Mouse (Mus musculus) MEL (cell line): ENCODE results near the gene Dvl2. TPM values are rescaled to one million over a fixed set of nuclear protein-coding genes. Genes with fewer than 3 reads are reported as not detected.

Experiments
- DNase-seq: peaks from one replicate; pipeline ENCODE4 v3.0.0; 2011; ENCODE audit warnings: low read depth, low spot score
- H3K27ac ChIP-seq: 2 replicates; pipeline ENCODE4 v1.5.1; 2012; ENCODE audit warnings: low read depth, mild to moderate bottlenecking, control low read depth, low read length, moderate library complexity; ENCODE audit not compliant: control insufficient read depth
- H3K27me3 ChIP-seq, 2 experiments: fragments of 150-350 bp in 1 of 2; sonication (generic) in 1 of 2; 2 replicates each; pipeline ENCODE4 v1.6.1; 2012; ENCODE audit warnings: low read length in 2 of 2, mild to moderate bottlenecking in 2 of 2, improper control_type of control experiment in 1 of 2, moderate library complexity in 1 of 2; ENCODE audit not compliant: insufficient read depth in 2 of 2, control insufficient read depth in 1 of 2
- H3K36me3 ChIP-seq, 2 experiments: 2 replicates each; pipeline ENCODE4 v1.6.1; 2012 to 2014; ENCODE audit warnings: low read length in 2 of 2, improper control_type of control experiment in 1 of 2, inconsistent platforms in 1 of 2, mild to moderate bottlenecking in 1 of 2; ENCODE audit not compliant: insufficient read depth in 2 of 2, control insufficient read depth in 1 of 2
- H3K4me1 ChIP-seq, 2 experiments: fragments of 150-350 bp in 1 of 2; sonication (generic) in 1 of 2; 2 replicates each; pipeline ENCODE4 v1.6.1; 2012; ENCODE audit warnings: low read length in 2 of 2, improper control_type of control experiment in 1 of 2, mild to moderate bottlenecking in 1 of 2; ENCODE audit not compliant: insufficient read depth in 2 of 2, control insufficient read depth in 1 of 2
- H3K4me3 ChIP-seq, 2 experiments: fragments of 150-350 bp in 1 of 2; sonication (generic) in 1 of 2; 2 replicates each; pipeline ENCODE4 v1.5.1; 2012; ENCODE audit warnings: low read depth in 2 of 2, low read length in 2 of 2, mild to moderate bottlenecking in 2 of 2, moderate library complexity in 2 of 2, control low read depth in 1 of 2, improper control_type of control experiment in 1 of 2; ENCODE audit not compliant: control insufficient read depth in 1 of 2, insufficient read depth in 1 of 2
- H3K79me2 ChIP-seq: 2 replicates; pipeline ENCODE4 v1.6.1; 2012; ENCODE audit warnings: mild to moderate bottlenecking, low read length, moderate library complexity; ENCODE audit not compliant: control insufficient read depth, poor library complexity, insufficient read depth
- H3K9ac ChIP-seq: 2 replicates; pipeline ENCODE4 v1.6.1; 2012; ENCODE audit warnings: low read depth, mild to moderate bottlenecking, control low read depth, low read length, moderate library complexity; ENCODE audit not compliant: control insufficient read depth, poor library complexity, severe bottlenecking
- H3K9me3 ChIP-seq: fragments of 150-350 bp; sonication (generic); replicated peaks from 2 replicates; pipeline ENCODE4 v1.6.1; 2012; ENCODE audit warnings: mild to moderate bottlenecking, low read length, improper control_type of control experiment, moderate library complexity; ENCODE audit not compliant: insufficient read depth
- BHLHE40 ChIP-seq: IDR thresholded peaks from 2 replicates; pipeline ENCODE4 v1.6.1; 2012; ENCODE audit warnings: low read depth, mild to moderate bottlenecking, inconsistent platforms, low read length, improper control_type of control experiment, borderline replicate concordance
- CHD2 ChIP-seq: IDR thresholded peaks from 2 replicates; pipeline ENCODE4 v1.6.1; 2011; ENCODE audit warnings: low read length, improper control_type of control experiment
- CTCF ChIP-seq, 3 experiments: IDR thresholded peaks in 2 of 3; conservative IDR thresholded peaks in 1 of 3; 2 replicates each; pipeline ENCODE4 v1.5.1; 2011 to 2012; ENCODE audit warnings: low read length in 3 of 3, low read depth in 2 of 3, mild to moderate bottlenecking in 2 of 3, improper control_type of control experiment in 1 of 3, inconsistent platforms in 1 of 3, mixed read lengths in 1 of 3, moderate library complexity in 1 of 3; ENCODE audit not compliant: control insufficient read depth in 1 of 3, insufficient read depth in 1 of 3, poor library complexity in 1 of 3, severe bottlenecking in 1 of 3
- E2F4 ChIP-seq: IDR thresholded peaks from 2 replicates; pipeline ENCODE4 v1.6.1; 2011; ENCODE audit warnings: low read depth, low read length, improper control_type of control experiment, borderline replicate concordance
- ELF1 ChIP-seq: IDR thresholded peaks from 2 replicates; pipeline ENCODE4 v1.6.1; 2014; ENCODE audit warnings: low read depth, mild to moderate bottlenecking, inconsistent platforms, low read length, improper control_type of control experiment, moderate library complexity
- ETS1 ChIP-seq: IDR thresholded peaks from 2 replicates; pipeline ENCODE4 v1.6.1; 2012; ENCODE audit warnings: low read depth, mild to moderate bottlenecking, inconsistent platforms, low read length, improper control_type of control experiment, moderate library complexity
- GABPA ChIP-seq: IDR thresholded peaks from 2 replicates; pipeline ENCODE4 v1.6.1; 2012; ENCODE audit warnings: low read depth, mild to moderate bottlenecking, inconsistent platforms, low read length, improper control_type of control experiment, moderate library complexity
- JUND ChIP-seq: IDR thresholded peaks from 2 replicates; pipeline ENCODE4 v1.6.1; 2011; ENCODE audit warnings: low read depth, mild to moderate bottlenecking, improper control_type of control experiment, low read length
- KAT2A ChIP-seq: conservative IDR thresholded peaks from 2 replicates; pipeline ENCODE4 v1.6.1; 2012; ENCODE audit warnings: low read depth, low read length, improper control_type of control experiment, inconsistent platforms
- MAX ChIP-seq: IDR thresholded peaks from 2 replicates; pipeline ENCODE4 v1.6.1; 2011; ENCODE audit warnings: low read length, improper control_type of control experiment
- MEF2A ChIP-seq: IDR thresholded peaks from 2 replicates; pipeline ENCODE4 v1.6.1; 2014; ENCODE audit warnings: low read depth, mild to moderate bottlenecking, inconsistent platforms, low read length, improper control_type of control experiment; ENCODE audit not compliant: poor library complexity, insufficient replicate concordance, severe bottlenecking; ENCODE audit errors: extremely low read depth
- MXI1 ChIP-seq: IDR thresholded peaks from 2 replicates; pipeline ENCODE4 v1.6.1; 2011; ENCODE audit warnings: mild to moderate bottlenecking, low read depth, low read length, improper control_type of control experiment
- MYB ChIP-seq: IDR thresholded peaks from 2 replicates; pipeline ENCODE4 v1.6.1; 2011; ENCODE audit warnings: mild to moderate bottlenecking, low read depth, low read length, improper control_type of control experiment
- MYC ChIP-seq: IDR thresholded peaks from 2 replicates; pipeline ENCODE4 v1.6.1; 2011; ENCODE audit warnings: low read depth, mild to moderate bottlenecking, low read length, improper control_type of control experiment, moderate library complexity
- NELFE ChIP-seq: IDR thresholded peaks from 2 replicates; pipeline ENCODE4 v1.6.1; 2011; ENCODE audit warnings: low read depth, low read length, improper control_type of control experiment
- POLR2AphosphoS2 ChIP-seq: IDR thresholded peaks from 2 replicates; pipeline ENCODE4 v1.6.1; 2011; ENCODE audit warnings: low read length, improper control_type of control experiment
- POLR2AphosphoS5 ChIP-seq: IDR thresholded peaks from 2 replicates; pipeline ENCODE4 v1.6.1; 2012; ENCODE audit warnings: low read depth, borderline replicate concordance, mild to moderate bottlenecking, inconsistent platforms, low read length, moderate library complexity, mixed read lengths
- RAD21 ChIP-seq: IDR thresholded peaks from 2 replicates; pipeline ENCODE4 v1.6.1; 2011; ENCODE audit warnings: mild to moderate bottlenecking, low read depth, low read length, improper control_type of control experiment
- RCOR1 ChIP-seq: IDR thresholded peaks from 2 replicates; pipeline ENCODE4 v1.6.1; 2012; ENCODE audit warnings: low read depth, mild to moderate bottlenecking, inconsistent platforms, low read length, improper control_type of control experiment
- TAL1 ChIP-seq: IDR thresholded peaks from 2 replicates; pipeline ENCODE4 v1.6.1; 2012; ENCODE audit warnings: mild to moderate bottlenecking, inconsistent platforms, low read length, moderate library complexity, mixed read lengths
- UBTF ChIP-seq: IDR thresholded peaks from 2 replicates; pipeline ENCODE4 v1.6.1; 2012; ENCODE audit warnings: low read depth, mild to moderate bottlenecking, inconsistent platforms, low read length, improper control_type of control experiment, moderate library complexity, borderline replicate concordance; ENCODE audit not compliant: insufficient read depth
- USF1 ChIP-seq: IDR thresholded peaks from 2 replicates; pipeline ENCODE4 v1.6.1; 2014; ENCODE audit warnings: low read depth, mild to moderate bottlenecking, inconsistent platforms, low read length, improper control_type of control experiment, moderate library complexity
- USF2 ChIP-seq, 2 experiments: IDR thresholded peaks; 2 replicates each; pipeline ENCODE4 v1.6.1; 2011 to 2012; ENCODE audit warnings: improper control_type of control experiment in 2 of 2, low read length in 2 of 2, borderline replicate concordance in 1 of 2, inconsistent platforms in 1 of 2, low read depth in 1 of 2, mild to moderate bottlenecking in 1 of 2; ENCODE audit not compliant: insufficient read depth in 1 of 2
- ZC3H11A ChIP-seq: IDR thresholded peaks from 2 replicates; pipeline ENCODE4 v1.6.1; 2012; ENCODE audit warnings: low read depth, mild to moderate bottlenecking, inconsistent platforms, low read length, improper control_type of control experiment
- polyA plus RNA-seq, 2 experiments: library from polyadenylated mRNA; stranded (reverse) in 1 of 2; unstranded in 1 of 2; fragments of >175 nt in 1 of 2; fragments of >200 nt in 1 of 2; gene quantifications; 2 replicates each; pipeline versions ENCODE4 v1.2.1 to v1.2.4; 2012; ENCODE audit warnings: low replicate concordance in 2 of 2, low read depth in 1 of 2; ENCODE audit not compliant: insufficient read length in 2 of 2, insufficient read depth in 1 of 2, missing spikeins in 1 of 2
- total RNA-seq: library from RNA; depleted of rRNA; stranded (reverse); fragments of 300-350 nt; gene quantifications from 2 replicates; pipeline ENCODE4 v1.2.3, GENCODE M21; 2012

Gene Dvl2
- total and polyA plus RNA-seq, 3 experiments = 38.5 to 40.1 TPM; not detected in 1

DNA sequence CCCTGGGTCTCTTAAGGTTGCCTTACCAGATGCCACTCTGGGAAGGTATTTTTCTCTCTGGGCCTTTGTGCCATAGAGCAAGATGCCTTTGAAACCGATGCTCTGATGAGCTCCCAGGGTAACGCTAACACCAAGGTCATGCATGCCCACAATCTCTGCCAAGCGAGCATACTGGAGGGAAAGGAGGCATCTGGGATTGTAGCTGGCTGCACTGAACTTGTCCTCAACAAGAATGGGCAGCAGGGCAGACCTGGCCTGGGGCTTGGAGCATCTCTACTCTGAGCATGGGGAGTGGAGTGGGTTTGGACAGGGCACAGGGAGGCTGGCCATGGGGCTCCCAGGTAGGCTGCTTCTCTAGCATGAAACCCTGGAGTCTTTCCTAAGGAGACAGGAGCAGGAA is 13.0 kb downstream of the Dvl2 start:
- TF ChIP-seq MAX = no peak
- TF ChIP-seq MYC = no peak
- TF ChIP-seq CHD2 = no peak
- no peak for TF ChIP-seq UBTF
- no peak for TF ChIP-seq MEF2A
- TF ChIP-seq TAL1 = no peak
- TF ChIP-seq JUND = no peak
- TF ChIP-seq POLR2AphosphoS5 = no peak
- TF ChIP-seq USF1 = no peak
- no peak for TF ChIP-seq KAT2A
- TF ChIP-seq POLR2AphosphoS2 = no peak; the same call in 1 of the 2 replicates
- no peak for TF ChIP-seq RCOR1
- TF ChIP-seq GABPA = no peak
- no peak for TF ChIP-seq ZC3H11A
- TF ChIP-seq RAD21 = no peak
- no peak for TF ChIP-seq MYB
- Histone ChIP-seq H3K4me1 (peaks cover 6 to 20% of the 10 kb centered on the region in 2 experiments), H3K9ac (no peak overlapping the region), H3K36me3 (peaks cover 3 to 21% of the 10 kb centered on the region in 2 experiments), H3K9me3 (no peaks in the 10 kb centered on the region), H3K27ac (no peak overlapping the region), H3K27me3 (no peaks in the 10 kb centered on the region), H3K4me3 (no peak overlapping the region), H3K79me2 (peaks cover 5% of the 10 kb centered on the region)
- DNase-seq = no peak

GRCm38 (mm10) chr11:70014051-70014450 is 13.7 kb downstream of the Dvl2 start:
- Histone ChIP-seq H3K36me3 (peaks cover 0 to 25% of the 10 kb centered on the region in 2 experiments; a peak in 3 of 4 replicates), H3K27ac (no peak overlapping the region), H3K4me1 (peaks cover 6 to 24% of the 10 kb centered on the region in 2 experiments), H3K9ac (no peak overlapping the region), H3K4me3 (no peak overlapping the region), H3K79me2 (peaks cover 12% of the 10 kb centered on the region), H3K9me3 (no peaks in the 10 kb centered on the region)
- no peak for DNase-seq
- TF ChIP-seq E2F4 (no peak), NELFE (no peak), MYC (no peak), TAL1 (no peak), ELF1 (no peak), MYB (no peak), CTCF (IDR thresholded peaks at IDR 0.05 in 2 of 3, conservative IDR thresholded peaks at IDR 0.05 in 1 of 3; ENCODE audit: control insufficient read depth in 1 of 3, insufficient read depth in 1 of 3, low read depth in 2 of 3, low read length in 3 of 3, poor library complexity in 1 of 3, severe bottlenecking in 1 of 3) (no peak), RCOR1 (no peak), USF2 (IDR thresholded peaks at IDR 0.05; ENCODE audit: borderline replicate concordance in 1 of 2, insufficient read depth in 1 of 2, low read depth in 1 of 2, low read length in 2 of 2) (no peak), POLR2AphosphoS5 (no peak), ETS1 (no peak), MXI1 (no peak), BHLHE40 (no peak)
- TF ChIP-seq, all 39 proteins: peak for 0
- H3K27me3 ChIP-seq = no peaks in the 10 kb centered on the region
